In the genomic region with DNA sequence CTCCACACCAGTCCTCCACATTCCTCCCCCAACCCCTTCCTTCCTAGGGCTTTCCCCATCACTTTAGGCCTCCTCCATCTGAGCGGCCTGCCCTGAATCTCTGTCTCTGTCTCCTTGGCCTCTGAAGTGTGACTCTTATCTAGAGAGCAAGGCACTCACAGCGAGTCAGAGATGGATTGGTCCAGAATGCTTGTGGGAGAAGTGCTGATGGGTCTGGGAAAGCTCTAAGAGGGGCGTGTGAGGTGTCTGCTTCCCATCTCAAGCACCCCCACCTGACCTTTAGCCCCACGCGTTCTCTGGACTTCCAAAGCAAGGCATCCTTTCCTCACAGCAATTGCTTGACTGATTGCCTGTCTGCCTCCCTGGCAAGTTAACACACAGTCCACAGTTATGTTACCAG, we compare ENCODE assay signal across 26 mouse cellular contexts. TPM values are rescaled to one million over a fixed set of nuclear protein-coding genes. Genes with fewer than 3 reads are reported as not detected.
DNase-seq lines count a peak whose midpoint lies in the region; ATAC-seq and TF ChIP-seq lines count a peak whose summit lies in the region.
"Had no signal": no experiment of that assay in that cellular context is flagged by ENCODE, and none has a peak within 500 bp of the region (broad histone marks: within the 10 kb centered on the region; RNA-seq: fewer than 3 reads in every experiment).

No protein-coding gene starts in this region.

- no peaks in the 10 kb centered on the region for H3K9me3 ChIP-seq in heart, embryonic 14.5 days (ENCODE audit: control insufficient read depth, low read length)
- no peaks in the 10 kb centered on the region for H3K9me3 ChIP-seq in liver, embryonic 12.5 days (replicated peaks)
- no peaks in the 10 kb centered on the region for H3K9me3 ChIP-seq in limb, embryonic 10.5 days (replicated peaks)
- H3K9me3 ChIP-seq: embryonic facial prominence, embryonic 10.5 days; limb, embryonic 12.5 days; liver, embryonic 15.5 days had no signal

- no peaks in the 10 kb centered on the region for H3K27me3 ChIP-seq in heart, embryonic 14.5 days (ENCODE audit: control insufficient read depth, insufficient read depth, low read length)
- H3K27me3 ChIP-seq in liver, adult 2 months (ENCODE audit: control insufficient read depth, insufficient read depth, low read length) = no peaks in the 10 kb centered on the region
- H3K27me3 ChIP-seq in liver, embryonic 12.5 days (replicated peaks) = peaks cover 16% of the 10 kb centered on the region
- H3K27me3 ChIP-seq in limb, embryonic 10.5 days (ENCODE audit: low read depth, poor library complexity, severe bottlenecking) = peaks cover 10% of the 10 kb centered on the region; the same call in 1 of the 2 replicates

- H3K36me3 ChIP-seq in heart, embryonic 14.5 days (ENCODE audit: control insufficient read depth, insufficient read depth, low read length) = no peaks in the 10 kb centered on the region
- H3K36me3 ChIP-seq in liver, adult 2 months (ENCODE audit: control insufficient read depth, insufficient read depth, low read length) = no peaks in the 10 kb centered on the region
- H3K36me3 ChIP-seq in liver, embryonic 12.5 days = no peaks in the 10 kb centered on the region
- no peaks in the 10 kb centered on the region for H3K36me3 ChIP-seq in limb, embryonic 10.5 days
- H3K36me3 ChIP-seq: embryonic facial prominence, embryonic 10.5 days; limb, embryonic 12.5 days; liver, embryonic 15.5 days had no signal

- no peak for DNase-seq in heart, adult 11 months
- no peak for DNase-seq in liver, adult 2 months (ENCODE audit: extremely low read depth, low read depth, low spot score)
- DNase-seq in embryo, embryonic 10.5 days (ENCODE audit: low spot score) = peak; percentile 56
- DNase-seq in limb, embryonic 10.5 days (ENCODE audit: low spot score) = no peak
- DNase-seq in right cerebral cortex, postnatal 14 days = no peak
- DNase-seq: adrenal gland, postnatal 10 days; cerebellum, adult 2 months; cerebellum, postnatal 25 days; gastrocnemius, postnatal 25 days; layer of hippocampus, postnatal 36 days; thymus, postnatal 14 days had no signal

- TF ChIP-seq CTCF in liver, adult 2 months (IDR thresholded peaks at IDR 0.05; ENCODE audit: low read depth, low read length) = no peak

- 13% methylated on average over 5 of the region's 5 CpGs for WGBS in heart, embryonic 14.5 days
- WGBS in liver, adult 2 months = 61% methylated on average over 5 of the region's 5 CpGs
- WGBS in liver, embryonic 12.5 days (ENCODE audit: insufficient replicate concordance) = 54% methylated on average over 5 of the region's 5 CpGs
- WGBS in limb, embryonic 10.5 days = 21% methylated on average over 5 of the region's 5 CpGs

- H3K9ac ChIP-seq in heart, embryonic 14.5 days (ENCODE audit: low read length) = no peak overlapping the region
- no peak overlapping the region for H3K9ac ChIP-seq in liver, adult 2 months (ENCODE audit: low read depth, low read length)
- no peak overlapping the region for H3K9ac ChIP-seq in liver, embryonic 12.5 days
- H3K9ac ChIP-seq: hindbrain, embryonic 14.5 days; limb, embryonic 12.5 days; liver, embryonic 15.5 days had no signal

- peak; percentile 33; the same call in 1 of the 2 replicates for ATAC-seq in heart, embryonic 14.5 days (ENCODE audit: insufficient number of reproducible peaks, insufficient read depth, low FRiP score, low read depth)
- no peak for ATAC-seq in liver, embryonic 12.5 days
- ATAC-seq in activated CD4-positive, CD25-positive, alpha-beta regulatory T cell, adult 4 months = no peak
- ATAC-seq: forebrain, embryonic 16.5 days; intestine, postnatal 0 days had no signal

- H3K27ac ChIP-seq in heart, embryonic 14.5 days (replicated peaks in 1 of 2; ENCODE audit: control insufficient read depth in 1 of 2, insufficient read depth in 1 of 2, low read depth in 2 of 2, low read length in 2 of 2) = peak overlapping the region in 1 of 2 experiments; percentile 31; a peak in 2 of 4 replicates
- peak overlapping the region; percentile 28; the same call in 1 of the 2 replicates for H3K27ac ChIP-seq in liver, adult 2 months (replicated peaks; ENCODE audit: insufficient read depth, low read depth, low read length)
- H3K27ac ChIP-seq in liver, embryonic 12.5 days = no peak overlapping the region
- H3K27ac ChIP-seq in limb, embryonic 10.5 days = 0 out of 2 replicates have a peak overlapping the region, but pooled peaks have one; percentile 10
- H3K27ac ChIP-seq: embryonic facial prominence, embryonic 10.5 days; hindbrain, embryonic 14.5 days; layer of hippocampus, adult 2 months; limb, embryonic 12.5 days; liver, embryonic 15.5 days; macrophage had no signal

- H3K79me2 ChIP-seq in liver, adult 2 months (ENCODE audit: control insufficient read depth, insufficient read depth, low read length) = no peaks in the 10 kb centered on the region

- no peak overlapping the region for H3K4me3 ChIP-seq in heart, embryonic 14.5 days (ENCODE audit: control insufficient read depth in 1 of 2, insufficient read depth in 1 of 2, low read depth in 1 of 2, low read length in 2 of 2)
- H3K4me3 ChIP-seq in liver, adult 2 months (ENCODE audit: insufficient read depth, low read depth, low read length) = no peak overlapping the region
- H3K4me3 ChIP-seq in liver, embryonic 12.5 days = no peak overlapping the region
- H3K4me3 ChIP-seq in limb, embryonic 10.5 days = no peak overlapping the region
- H3K4me3 ChIP-seq: embryonic facial prominence, embryonic 10.5 days; layer of hippocampus, adult 2 months; limb, embryonic 12.5 days; liver, embryonic 15.5 days had no signal

- TF ChIP-seq POLR2A in liver, adult 2 months (IDR thresholded peaks at IDR 0.05; ENCODE audit: extremely low read depth, insufficient read depth, low read length) = no peak

- no peak overlapping the region for H3K4me2 ChIP-seq in heart, embryonic 14.5 days (ENCODE audit: low read length)
- H3K4me2 ChIP-seq in liver, embryonic 12.5 days = no peak overlapping the region
- H3K4me2 ChIP-seq: hindbrain, embryonic 14.5 days; limb, embryonic 12.5 days; liver, embryonic 15.5 days; midbrain, embryonic 11.5 days had no signal

- peaks cover 46% of the 10 kb centered on the region in 2 experiments for H3K4me1 ChIP-seq in heart, embryonic 14.5 days (ENCODE audit: control insufficient read depth in 2 of 2, insufficient read depth in 2 of 2, low read length in 2 of 2)
- no peaks in the 10 kb centered on the region for H3K4me1 ChIP-seq in liver, adult 2 months (ENCODE audit: control insufficient read depth, insufficient read depth, low read length)
- H3K4me1 ChIP-seq in liver, embryonic 12.5 days = peaks cover 4% of the 10 kb centered on the region; the same call in 1 of the 2 replicates
- peaks cover 41% of the 10 kb centered on the region for H3K4me1 ChIP-seq in limb, embryonic 10.5 days
- H3K4me1 ChIP-seq: limb, embryonic 12.5 days; liver, embryonic 15.5 days had no signal

RNA-seq across cellular contexts. Expression of a gene that starts 20.4 kb away (rescaled TPM):
- 2.0 and 3.6 TPM in 2 replicates for polyA plus RNA-seq in heart, embryonic 14.5 days (2014; fragmentation: Nextera tagmentation; extraction: Ambion mirVana)
- total RNA-seq in liver, adult 2 months (2014; rRNA removed) = not detected in 2 replicates
- not detected in 2 replicates for polyA plus RNA-seq in liver, adult 2 months (2012; rRNA removed)
- polyA plus RNA-seq in liver, embryonic 12.5 days (2016; fragmentation: Nextera tagmentation; extraction: Ambion mirVana) = 0.07 TPM in 2 replicates
- 0.19 and 0.33 TPM in 2 replicates for polyA plus RNA-seq in limb, embryonic 10.5 days (2016; fragmentation: Nextera tagmentation; extraction: Ambion mirVana)
- not detected for polyA plus RNA-seq in activated CD4-positive, CD25-positive, alpha-beta regulatory T cell, adult 4 months (2017; shearing (Covaris generic))
- total RNA-seq: MEL; neutrophil, adult 5-6 weeks had no signal
- polyA plus RNA-seq: C2C12; liver, embryonic 15.5 days; macrophage had no signal

RNA-seq across cellular contexts. Expression of a gene that starts 59.0 kb away (rescaled TPM):
- polyA plus RNA-seq in heart, embryonic 14.5 days (2014; fragmentation: Nextera tagmentation; extraction: Ambion mirVana) = 6.4 and 6.9 TPM in 2 replicates
- 1.5 and 1.7 TPM in 2 replicates for total RNA-seq in liver, adult 2 months (2014; rRNA removed)
- 1.7 and 4.2 TPM in 2 replicates for polyA plus RNA-seq in liver, adult 2 months (2012; rRNA removed)
- 23.5 and 27.4 TPM in 2 replicates for polyA plus RNA-seq in liver, embryonic 12.5 days (2016; fragmentation: Nextera tagmentation; extraction: Ambion mirVana)
- 1.4 and 1.7 TPM in 2 replicates for polyA plus RNA-seq in limb, embryonic 10.5 days (2016; fragmentation: Nextera tagmentation; extraction: Ambion mirVana)
- polyA plus RNA-seq in activated CD4-positive, CD25-positive, alpha-beta regulatory T cell, adult 4 months (2017; shearing (Covaris generic)) = not detected
- total RNA-seq: layer of hippocampus, postnatal 36 days had no signal
- polyA plus RNA-seq: macrophage had no signal
